Mouse (Mus musculus): Measurements from ENCODE around the gene Acly. TPM values are rescaled to one million over a fixed set of nuclear protein-coding genes. Genes with fewer than 3 reads are reported as not detected.

Acly gene
- polyA plus RNA-seq, 1 experiment from 2014 or later, result 162 TPM

DNA sequence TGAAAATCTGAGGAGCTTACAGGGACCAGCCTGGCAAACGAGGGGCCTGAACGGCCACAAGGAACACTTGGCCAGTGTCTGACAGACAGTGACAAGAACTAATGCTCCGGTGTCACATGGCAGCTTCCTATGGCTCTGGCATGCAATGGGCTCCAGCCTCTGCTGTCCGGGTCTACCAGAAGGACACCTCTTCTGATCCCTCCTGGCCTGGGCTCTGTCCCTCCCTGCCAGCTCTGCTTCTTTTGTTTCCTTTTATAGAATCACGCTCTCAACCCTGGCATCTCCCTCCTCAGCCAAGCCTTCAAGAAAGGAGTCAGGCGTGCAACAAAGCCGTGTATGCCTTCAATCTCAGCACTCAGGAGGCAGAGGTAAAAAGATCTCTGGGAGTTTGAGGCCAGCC lies 97.7 kb downstream of the Acly start:
- no peak for DNase-seq (ENCODE audit: low read depth, low spot score)
- no peak for ATAC-seq
- TF ChIP-seq CTCF (IDR thresholded peaks at IDR 0.05), result no peak
- in situ Hi-C loops (cut with MboI; ENCODE audit: low pct_unique_long_range_greater_than_20kb), result no loop called here
- ChIA-PET POLR2A (interaction anchor here (1.1 to 1.3 kb wide), 3 partner anchors 9 to 16 kb away, joined by 3 read pairs; partner anchors contain the start of gene P3h4), CTCF (interaction anchor here (1.1 kb wide), 1 partner anchor 62 kb away, joined by 3 read pairs; no protein-coding TSS in a partner anchor)
- H3K27me3 ChIP-seq, result no peaks in the 10 kb centered on the region

DNA sequence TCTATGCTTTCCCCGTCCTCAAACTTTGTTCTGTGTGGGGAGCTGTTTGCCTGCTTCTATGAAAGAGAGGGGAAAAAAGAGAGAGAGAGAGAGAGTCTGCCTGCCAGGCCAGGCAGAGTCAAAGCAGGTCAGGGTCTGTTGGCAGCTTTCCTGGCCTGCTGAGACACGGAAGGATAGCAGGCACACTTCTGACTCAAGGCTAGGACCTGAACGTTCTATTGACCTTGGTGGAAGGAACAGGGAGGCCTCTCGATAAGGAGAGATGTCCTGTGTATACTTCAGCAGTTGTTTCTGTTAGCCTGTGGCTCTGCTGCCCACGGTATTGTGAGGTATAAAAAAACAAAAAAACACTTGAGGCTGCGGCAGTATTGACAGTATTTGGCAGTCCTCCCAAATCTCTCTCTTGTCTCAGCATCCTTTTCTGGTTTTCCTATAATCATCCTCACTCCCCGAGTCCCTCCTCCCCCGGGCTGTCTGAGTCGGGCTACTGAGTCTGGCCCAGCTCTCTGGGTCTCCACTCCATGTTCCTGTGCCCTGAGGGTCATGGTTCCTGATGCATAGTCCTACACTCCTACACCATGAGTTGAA lies 99.1 kb downstream of the Acly start:
- CTCF ChIA-PET, result interaction anchor here (1.1 kb wide), 1 partner anchor 9 kb away, joined by 3 read pairs; no protein-coding TSS in a partner anchor
- in situ Hi-C loops (cut with MboI; ENCODE audit: low pct_unique_long_range_greater_than_20kb), result loop anchor here (5.0 kb wide), 2 partner anchors 39 to 129 kb away; no protein-coding TSS in a partner anchor
- no peak for DNase-seq (ENCODE audit: low read depth, low spot score)
- TF ChIP-seq CTCF (IDR thresholded peaks at IDR 0.05), result no peak
- no peak for ATAC-seq
- POLR2A ChIA-PET, result interaction anchor here (0.9 to 1.3 kb wide), 3 partner anchors 9 to 34 kb away, joined by 3 read pairs; partner anchors contain the start of gene P3h4
- no peaks in the 10 kb centered on the region for H3K27me3 ChIP-seq

DNA sequence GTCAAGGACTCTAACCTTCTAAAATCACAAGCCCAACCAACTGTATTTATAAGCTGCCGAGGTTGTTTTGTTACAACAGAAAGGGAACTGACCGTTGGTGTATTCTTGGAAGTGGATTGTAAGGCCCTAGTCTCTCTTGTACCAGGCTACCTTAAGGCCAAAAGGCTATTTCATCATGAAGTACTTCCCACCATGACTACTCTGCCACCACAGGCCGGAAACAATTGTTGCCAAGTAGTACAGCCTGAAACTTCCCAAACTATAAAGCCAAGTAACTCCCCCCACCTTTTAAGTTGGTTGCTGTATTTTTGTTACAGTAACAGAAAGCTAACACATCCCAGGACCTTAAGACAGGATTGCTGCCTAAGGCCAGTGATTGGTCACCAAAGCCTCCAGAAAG lies 101.0 kb downstream of the Acly start:
- POLR2A ChIA-PET, result interaction anchor here (0.6 kb wide), 2 partner anchors 182 to 336 kb away, joined by 3 to 5 read pairs; partner anchors contain the start of gene Hcrt
- H3K27me3 ChIP-seq, result no peaks in the 10 kb centered on the region
- no peak for DNase-seq (ENCODE audit: low read depth, low spot score)
- CTCF ChIA-PET, result interaction anchor here (1.4 to 2.5 kb wide), 3 partner anchors 11 to 95 kb away, joined by 5 to 15 read pairs (median 6); no protein-coding TSS in a partner anchor
- no peak for TF ChIP-seq CTCF (IDR thresholded peaks at IDR 0.05)
- no peak for ATAC-seq
- in situ Hi-C loops (cut with MboI; ENCODE audit: low pct_unique_long_range_greater_than_20kb), result loop anchor here (5.0 kb wide), 2 partner anchors 40 to 130 kb away; no protein-coding TSS in a partner anchor

Other genes starting within 250 kb of the Acly start
- gene Eif1, start 208.1 kb downstream of the Acly start, polyA plus RNA-seq (2021), result 674 TPM
- gene Gast, start 193.6 kb downstream of the Acly start, polyA plus RNA-seq (2021), result not detected
- 23.9 TPM for gene Hap1, start 171.9 kb downstream of the Acly start, polyA plus RNA-seq (2021)
- gene Jup, start 130.2 kb downstream of the Acly start, polyA plus RNA-seq (2021), result 71.6 TPM
- gene P3h4, start 113.2 kb downstream of the Acly start, polyA plus RNA-seq (2021), result 29.1 TPM
- 0.10 TPM for gene Fkbp10, start 112.3 kb downstream of the Acly start, polyA plus RNA-seq (2021)
- gene Nt5c3b, start 86.2 kb downstream of the Acly start, polyA plus RNA-seq (2021), result 59.8 TPM
- 0.44 TPM for gene Klhl10, start 86.1 kb downstream of the Acly start, polyA plus RNA-seq (2021)
- gene Klhl11, start 55.3 kb downstream of the Acly start, polyA plus RNA-seq (2021), result 10.9 TPM
- gene Ttc25, start 17.6 kb upstream of the Acly start, polyA plus RNA-seq (2021), result 2.2 TPM
- 17.9 TPM for gene Cnp, start 46.9 kb upstream of the Acly start, polyA plus RNA-seq (2021)
- 36.5 TPM for gene Nkiras2, start 91.2 kb upstream of the Acly start, polyA plus RNA-seq (2021)
- 268 TPM for gene Dnajc7, start 92.2 kb upstream of the Acly start, polyA plus RNA-seq (2021)
- gene Zfp385c, start 164.5 kb upstream of the Acly start, polyA plus RNA-seq (2021), result not detected
- 1.5 TPM for gene Dhx58, start 176.3 kb upstream of the Acly start, polyA plus RNA-seq (2021)
- 55.3 TPM for gene Kat2a, start 184.5 kb upstream of the Acly start, polyA plus RNA-seq (2021)
- gene Hspb9, start 185.8 kb upstream of the Acly start, polyA plus RNA-seq (2021), result 0.49 TPM
- gene Rab5c, start 210.2 kb upstream of the Acly start, polyA plus RNA-seq (2021), result 194 TPM
- gene Kcnh4, start 231.9 kb upstream of the Acly start, polyA plus RNA-seq (2021), result 0.01 TPM
- gene Hcrt, start 234.9 kb upstream of the Acly start, polyA plus RNA-seq (2021), result not detected
- gene Ghdc, start 243.0 kb upstream of the Acly start, polyA plus RNA-seq (2021), result 24.7 TPM